Mouse (Mus musculus): ENCODE results near the gene Yars. TPM values are rescaled to one million over a fixed set of nuclear protein-coding genes. Genes with fewer than 3 reads are reported as not detected.

Gene Yars
- polyA plus RNA-seq, 1 experiment from 2014 or later: 115 TPM

- Histone ChIP-seq H3K4me1 (peaks cover 26% of the 10 kb centered on the region), H3K9me3 (no peaks in the 10 kb centered on the region), H3K36me3 (peaks cover 30% of the 10 kb centered on the region), H3K27me3 (no peaks in the 10 kb centered on the region; the same call in 1 of the 2 replicates), H3K4me2 (replicated peaks) (no peak overlapping the region), H3K4me3 (no peak overlapping the region), H3K27ac (replicated peaks) (no peak overlapping the region), H3K9ac (replicated peaks) (no peak overlapping the region)
- 79% methylated on average over 31 of the region's 31 CpGs for whole genome bisulfite sequencing
- no peak for ATAC-seq (replicated peaks)
These were observed 32.7 kb downstream of the Yars start for GRCm38 (mm10) chr4:129222019-129222925.

- Histone ChIP-seq H3K27me3 (no peaks in the 10 kb centered on the region; the same call in 1 of the 2 replicates), H3K9me3 (no peaks in the 10 kb centered on the region), H3K27ac (replicated peaks) (no peak overlapping the region), H3K9ac (replicated peaks) (peak overlapping the region; percentile 42), H3K36me3 (peaks cover 16% of the 10 kb centered on the region), H3K4me3 (peak overlapping the region; percentile 32), H3K4me1 (peaks cover 37% of the 10 kb centered on the region), H3K4me2 (replicated peaks) (peak overlapping the region; percentile 52)
- 34% methylated on average over 55 of the region's 55 CpGs for WGBS
- no peak for ATAC-seq (replicated peaks)
These were observed 34.1 kb downstream of the Yars start for GRCm38 (mm10) chr4:129223421-129224281.

GRCm38 (mm10) chr4:129225315-129225714 is 35.8 kb downstream of the Yars start:
- WGBS: 97% methylated on average over 12 of the region's 12 CpGs
- no peak for ATAC-seq (replicated peaks)
- peaks cover 37% of the 10 kb centered on the region for H3K4me1 ChIP-seq
- no peaks in the 10 kb centered on the region for H3K36me3 ChIP-seq
- H3K4me3 ChIP-seq: no peak overlapping the region
- no peak overlapping the region for H3K27ac ChIP-seq (replicated peaks)
- no peaks in the 10 kb centered on the region; the same call in 1 of the 2 replicates for H3K27me3 ChIP-seq
- no peak overlapping the region for H3K4me2 ChIP-seq (replicated peaks)
- H3K9me3 ChIP-seq: no peaks in the 10 kb centered on the region
- H3K9ac ChIP-seq (replicated peaks): no peak overlapping the region

GRCm38 (mm10) chr4:129226441-129226963 is 36.9 kb downstream of the Yars start:
- Histone ChIP-seq H3K4me2 (replicated peaks) (peak overlapping the region; percentile 55), H3K9me3 (no peaks in the 10 kb centered on the region), H3K4me1 (peaks cover 37% of the 10 kb centered on the region), H3K4me3 (peak overlapping the region; percentile 44), H3K27ac (replicated peaks) (no peak overlapping the region), H3K36me3 (no peaks in the 10 kb centered on the region), H3K27me3 (no peaks in the 10 kb centered on the region; the same call in 1 of the 2 replicates), H3K9ac (replicated peaks) (peak overlapping the region; percentile 47)
- ATAC-seq (replicated peaks): no peak
- WGBS: 12% methylated on average over 5 of the region's 5 CpGs

GRCm38 (mm10) chr4:129227170-129227984 is 37.8 kb downstream of the Yars start:
- H3K4me3 ChIP-seq: peak overlapping the region; percentile 44
- peaks cover 37% of the 10 kb centered on the region for H3K4me1 ChIP-seq
- peak overlapping the region; percentile 47 for H3K9ac ChIP-seq (replicated peaks)
- H3K27me3 ChIP-seq: no peaks in the 10 kb centered on the region; the same call in 1 of the 2 replicates
- ATAC-seq (replicated peaks): peak; percentile 50
- H3K36me3 ChIP-seq: no peaks in the 10 kb centered on the region
- 8% methylated on average over 22 of the region's 22 CpGs for WGBS
- peak overlapping the region; percentile 46 for H3K27ac ChIP-seq (replicated peaks)
- no peaks in the 10 kb centered on the region for H3K9me3 ChIP-seq
- peak overlapping the region; percentile 55 for H3K4me2 ChIP-seq (replicated peaks)

GRCm38 (mm10) chr4:129227985-129228381 is 38.4 kb downstream of the Yars start:
- Histone ChIP-seq H3K9me3 (no peaks in the 10 kb centered on the region), H3K27me3 (no peaks in the 10 kb centered on the region; the same call in 1 of the 2 replicates), H3K27ac (replicated peaks) (peak overlapping the region; percentile 46), H3K4me1 (peaks cover 36% of the 10 kb centered on the region), H3K9ac (replicated peaks) (peak overlapping the region; percentile 47), H3K4me2 (replicated peaks) (peak overlapping the region; percentile 55), H3K36me3 (no peaks in the 10 kb centered on the region), H3K4me3 (peak overlapping the region; percentile 44)
- ATAC-seq (replicated peaks): peak; percentile 30
- WGBS: 11% methylated on average over 8 of the region's 8 CpGs

GRCm38 (mm10) chr4:129230926-129231325 is 41.4 kb downstream of the Yars start:
- WGBS: 64% methylated on average over 8 of the region's 8 CpGs
- no peak for ATAC-seq (replicated peaks)
- Histone ChIP-seq H3K4me3 (no peak overlapping the region), H3K9ac (replicated peaks) (no peak overlapping the region), H3K4me1 (peaks cover 25% of the 10 kb centered on the region), H3K4me2 (replicated peaks) (no peak overlapping the region), H3K27ac (replicated peaks) (no peak overlapping the region), H3K9me3 (no peaks in the 10 kb centered on the region), H3K36me3 (no peaks in the 10 kb centered on the region), H3K27me3 (no peaks in the 10 kb centered on the region)

GRCm38 (mm10) chr4:129231594-129232450 is 42.3 kb downstream of the Yars start:
- 68% methylated on average over 12 of the region's 12 CpGs for WGBS
- H3K4me2 ChIP-seq (replicated peaks): no peak overlapping the region
- H3K9ac ChIP-seq (replicated peaks): no peak overlapping the region
- no peaks in the 10 kb centered on the region for H3K9me3 ChIP-seq
- no peaks in the 10 kb centered on the region for H3K27me3 ChIP-seq
- no peak overlapping the region for H3K27ac ChIP-seq (replicated peaks)
- H3K4me1 ChIP-seq: peaks cover 16% of the 10 kb centered on the region
- H3K4me3 ChIP-seq: no peak overlapping the region
- no peak for ATAC-seq (replicated peaks)
- no peaks in the 10 kb centered on the region for H3K36me3 ChIP-seq

GRCm38 (mm10) chr4:129232561-129233360 is 43.2 kb downstream of the Yars start:
- peaks cover 9% of the 10 kb centered on the region for H3K4me1 ChIP-seq
- H3K4me3 ChIP-seq: no peak overlapping the region
- 86% methylated on average over 9 of the region's 9 CpGs for WGBS

GRCm38 (mm10) chr4:129234488-129234887 is 44.9 kb downstream of the Yars start:
- H3K9ac ChIP-seq (replicated peaks): no peak overlapping the region
- 86% methylated on average over 7 of the region's 7 CpGs for WGBS
- no peak overlapping the region for H3K27ac ChIP-seq (replicated peaks)
- no peak overlapping the region for H3K4me3 ChIP-seq
- no peaks in the 10 kb centered on the region for H3K9me3 ChIP-seq
- H3K4me2 ChIP-seq (replicated peaks): no peak overlapping the region
- no peak for ATAC-seq (replicated peaks)
- H3K4me1 ChIP-seq: peaks cover 16% of the 10 kb centered on the region
- no peaks in the 10 kb centered on the region for H3K36me3 ChIP-seq
- no peaks in the 10 kb centered on the region for H3K27me3 ChIP-seq

More at GRCm38 (mm10) chr4:129232561-129233360, 43.2 kb downstream of the Yars start:
- H3K4me2 ChIP-seq (replicated peaks): no peak overlapping the region
- H3K9me3 ChIP-seq: no peaks in the 10 kb centered on the region
- H3K27ac ChIP-seq (replicated peaks): no peak overlapping the region
- H3K27me3 ChIP-seq: no peaks in the 10 kb centered on the region
- ATAC-seq (replicated peaks): no peak
- no peak overlapping the region for H3K9ac ChIP-seq (replicated peaks)
- H3K36me3 ChIP-seq: no peaks in the 10 kb centered on the region

Data from forebrain, embryonic 15.5 days (tissue).